Mouse (Mus musculus) C3H10T1/2 (cell line): ENCODE measurements around the gene 1700001K19Rik. TPM values are rescaled to one million over a fixed set of nuclear protein-coding genes. Genes with fewer than 3 reads are reported as not detected.

Experiments used
- polyA plus RNA-seq, 2 experiments: library from polyadenylated mRNA; unstranded; fragments of >200 nt; fragmentation: generic; extraction: Trizol; gene quantifications; one replicate each; pipeline ENCODE4 v1.2.1; 2012; ENCODE audit warnings: missing spikeins in 2 of 2

The 1700001K19Rik gene
- under 1 TPM in 1 of 2 experiments, not detected in 1; 0.06 TPM for polyA plus RNA-seq

GRCm38 (mm10) chr12:110682561-110683299, at the start of gene 1700001K19Rik:
Gene 1700001K19Rik, minus strand, starts transcription at chr12:110682619.

GRCm38 (mm10) chr12:110702556-110702955, 20.1 kb upstream of the 1700001K19Rik start, which contains the start of gene Hsp90aa1:
Gene Hsp90aa1, minus strand, starts transcription at chr12:110702728.

Other genes with a start within 250 kb of the 1700001K19Rik start
- gene Ppp2r5c, start 235.5 kb downstream of the 1700001K19Rik start, polyA plus RNA-seq, result 10 to 100 TPM; 13.9 to 38.5 TPM
- 100 to 1,000 TPM in 1 of 2 experiments, 10 to 100 TPM in 1; 31.8 to 151 TPM for gene Dync1h1, start 81.2 kb downstream of the 1700001K19Rik start, polyA plus RNA-seq
- 10 to 100 TPM; 60.2 to 64.2 TPM for gene Hsp90aa1, start 20.1 kb upstream of the 1700001K19Rik start, polyA plus RNA-seq
- gene Wdr20, start 55.3 kb upstream of the 1700001K19Rik start, polyA plus RNA-seq, result 10 to 100 TPM in 1 of 2 experiments, under 1 TPM in 1; 0.98 to 11.8 TPM
- gene Mok, start 158.3 kb upstream of the 1700001K19Rik start, polyA plus RNA-seq, result 1 to 10 TPM; 2.0 to 5.1 TPM
- gene Zfp839, start 167.6 kb upstream of the 1700001K19Rik start, polyA plus RNA-seq, result 1 to 10 TPM in 1 of 2 experiments, under 1 TPM in 1; 0.48 to 4.0 TPM
- 10 to 100 TPM; 39.8 to 40.9 TPM for gene Cinp, start 206.5 kb upstream of the 1700001K19Rik start, polyA plus RNA-seq
- 1 to 10 TPM in 1 of 2 experiments, under 1 TPM in 1; 0.44 to 3.1 TPM for gene Tecpr2, start 206.6 kb upstream of the 1700001K19Rik start, polyA plus RNA-seq